Mouse (Mus musculus) lung, postnatal 0 days (tissue): ENCODE measurements around the gene Fdx1. TPM values are rescaled to one million over a fixed set of nuclear protein-coding genes. Genes with fewer than 3 reads are reported as not detected.
A peak's percentile ranks its signal among the peaks of the same experiment; 100 is the strongest.

Experiments used
- ATAC-seq: fragments of 200-750 bp; cut with Nextera tagmentation; 2 replicates; pipeline ENCODE4 v1.8.0; 2017; ENCODE audit warnings: moderate library complexity
- DNase-seq: peaks from one replicate; pipeline ENCODE4 v3.0.0-alpha.2; 2016; ENCODE audit warnings: low spot score
- H3K27ac ChIP-seq: fragments of 300-500 bp; sonication (generic); 2 replicates; pipeline ENCODE4 v1.5.1; 2014; ENCODE audit warnings: antibody characterized with exemption, mild to moderate bottlenecking, low read length, mixed read lengths
- H3K27me3 ChIP-seq: fragments of 300-500 bp; sonication (generic); replicated peaks from 2 replicates; pipeline ENCODE4 v1.6.1; 2014; ENCODE audit warnings: low read length, mixed read lengths; ENCODE audit not compliant: insufficient read depth
- H3K36me3 ChIP-seq: fragments of 300-500 bp; sonication (generic); 2 replicates; pipeline ENCODE4 v1.6.1; 2014; ENCODE audit warnings: low read length, mixed read lengths; ENCODE audit not compliant: insufficient read depth
- H3K4me1 ChIP-seq: fragments of 300-500 bp; sonication (generic); 2 replicates; pipeline ENCODE4 v1.6.1; 2014; ENCODE audit warnings: antibody characterized with exemption, low read depth, low read length, mixed read lengths; ENCODE audit not compliant: insufficient read depth
- H3K4me2 ChIP-seq: fragments of 300-500 bp; sonication (generic); replicated peaks from 2 replicates; pipeline ENCODE4 v1.6.1; 2014; ENCODE audit warnings: low read depth, mild to moderate bottlenecking, low read length, moderate library complexity, mixed read lengths
- H3K4me3 ChIP-seq: fragments of 300-500 bp; sonication (generic); 2 replicates; pipeline ENCODE4 v1.5.1; 2014; ENCODE audit warnings: low read depth, low read length
- H3K9ac ChIP-seq: fragments of 300-500 bp; sonication (generic); replicated peaks from 2 replicates; pipeline ENCODE4 v1.6.1; 2014; ENCODE audit warnings: low read depth, mild to moderate bottlenecking
- H3K9me3 ChIP-seq: fragments of 300-500 bp; sonication (generic); 2 replicates; pipeline ENCODE4 v1.6.1; 2016; ENCODE audit warnings: low read length, mixed read lengths
- CTCF ChIP-seq: IDR thresholded peaks from 2 replicates; pipeline ENCODE4 v1.5.1; 2016; ENCODE audit warnings: antibody characterized with exemption, mild to moderate bottlenecking
- EP300 ChIP-seq: IDR thresholded peaks from 2 replicates; pipeline ENCODE4 v1.6.1; 2016; ENCODE audit warnings: antibody characterized with exemption, mild to moderate bottlenecking, control low read depth
- WGBS: fragments of 180-500 bp; shearing (Covaris S2); extraction: QIAGEN DNeasy Blood & Tissue Kit; methylation state at CpG from one replicate; pipeline ENCODE4 v1.1.7; 2014; 5-methylcytosine and 5-hydroxymethylcytosine counted together
- polyA plus RNA-seq: library from polyadenylated mRNA; unstranded; fragments of >200 nt; fragmentation: Nextera tagmentation; extraction: Ambion mirVana; gene quantifications from 2 replicates; pipeline ENCODE4 v1.2.1, GENCODE M21; 2015

The Fdx1 gene
- polyA plus RNA-seq, 1 experiment from 2014 or later = 260 TPM

- Histone ChIP-seq H3K27ac (no peak overlapping the region), H3K27me3 (no peaks in the 10 kb centered on the region), H3K9me3 (no peaks in the 10 kb centered on the region), H3K36me3 (no peaks in the 10 kb centered on the region), H3K9ac (no peak overlapping the region), H3K4me3 (no peak overlapping the region), H3K4me2 (no peak overlapping the region), H3K4me1 (no peaks in the 10 kb centered on the region)
- no peak for TF ChIP-seq EP300
- no peak for TF ChIP-seq CTCF
- ATAC-seq = no peak
- no peak for DNase-seq
- WGBS = 92% methylated on average over 8 of the region's 8 CpGs
These were observed 36.7 kb downstream of the Fdx1 start for GRCm38 (mm10) chr9:51926629-51927028.

- ATAC-seq = no peak
- Histone ChIP-seq H3K36me3 (no peaks in the 10 kb centered on the region), H3K4me2 (no peak overlapping the region), H3K9ac (no peak overlapping the region), H3K27me3 (no peaks in the 10 kb centered on the region), H3K27ac (no peak overlapping the region), H3K4me1 (no peaks in the 10 kb centered on the region), H3K9me3 (no peaks in the 10 kb centered on the region), H3K4me3 (no peak overlapping the region)
- DNase-seq = no peak
- WGBS = 74% methylated on average over 8 of the region's 8 CpGs
- TF ChIP-seq EP300 (no peak), CTCF (no peak)
These were observed 38.7 kb downstream of the Fdx1 start for GRCm38 (mm10) chr9:51924551-51925081.

- Histone ChIP-seq H3K4me2 (no peak overlapping the region), H3K27me3 (no peaks in the 10 kb centered on the region), H3K36me3 (no peaks in the 10 kb centered on the region), H3K27ac (no peak overlapping the region), H3K9me3 (no peaks in the 10 kb centered on the region), H3K4me3 (no peak overlapping the region), H3K9ac (no peak overlapping the region), H3K4me1 (no peaks in the 10 kb centered on the region)
- 85% methylated on average over 2 of the region's 2 CpGs for WGBS
- TF ChIP-seq CTCF (no peak), EP300 (no peak)
- no peak for DNase-seq
- ATAC-seq = no peak
These were observed 40.6 kb downstream of the Fdx1 start for GRCm38 (mm10) chr9:51922756-51923155.

GRCm38 (mm10) chr9:51915580-51915979, 47.8 kb downstream of the Fdx1 start:
- no peak for ATAC-seq
- 88% methylated on average over 1 of the region's 1 CpGs for WGBS

DNA sequence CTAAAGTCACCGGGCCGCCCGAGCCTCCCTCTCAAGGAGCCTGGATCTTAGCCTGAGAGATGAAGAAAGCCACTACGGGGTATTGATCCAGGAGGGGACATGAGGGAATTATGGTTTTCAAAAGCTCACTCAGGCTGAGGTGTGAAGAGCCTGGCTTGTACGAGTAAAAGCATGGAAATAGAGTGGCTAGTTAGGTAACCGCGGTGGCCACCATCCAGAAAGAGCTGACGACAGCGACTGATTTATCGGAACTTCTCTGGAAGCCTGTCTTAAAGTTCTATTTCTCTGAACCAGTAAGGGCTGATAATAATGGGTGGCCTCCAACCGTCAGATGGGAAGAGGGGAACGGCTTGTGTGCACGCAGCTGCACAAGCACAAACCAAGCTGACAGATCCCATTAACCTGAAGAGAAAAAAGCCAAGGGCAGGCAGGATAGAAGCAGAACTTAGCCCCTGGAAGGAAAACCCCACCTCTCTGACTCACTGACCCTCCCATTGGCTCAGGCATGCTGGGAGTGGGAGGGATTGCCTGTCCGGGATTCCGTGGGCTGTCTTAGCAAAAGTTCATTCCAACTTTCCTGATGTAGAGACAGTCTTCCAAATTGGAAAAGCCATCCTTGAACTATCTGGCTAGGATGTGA, 48.8 kb downstream of the Fdx1 start:
- Histone ChIP-seq H3K4me1 (no peaks in the 10 kb centered on the region), H3K27ac (no peak overlapping the region), H3K27me3 (no peaks in the 10 kb centered on the region), H3K36me3 (no peaks in the 10 kb centered on the region), H3K9me3 (no peaks in the 10 kb centered on the region), H3K4me2 (no peak overlapping the region), H3K9ac (no peak overlapping the region), H3K4me3 (no peak overlapping the region)
- WGBS = 71% methylated on average over 15 of the region's 15 CpGs
- DNase-seq = no peak
- ATAC-seq = no peak
- TF ChIP-seq EP300 = no peak
- no peak for TF ChIP-seq CTCF

More at GRCm38 (mm10) chr9:51915580-51915979, 47.8 kb downstream of the Fdx1 start:
- Histone ChIP-seq H3K4me2 (no peak overlapping the region), H3K9ac (no peak overlapping the region), H3K4me3 (no peak overlapping the region), H3K9me3 (no peaks in the 10 kb centered on the region), H3K4me1 (no peaks in the 10 kb centered on the region), H3K36me3 (no peaks in the 10 kb centered on the region), H3K27ac (no peak overlapping the region), H3K27me3 (no peaks in the 10 kb centered on the region)
- TF ChIP-seq EP300 = no peak
- TF ChIP-seq CTCF = peak; percentile 32; the same call in 1 of the 2 replicates
- no peak for DNase-seq

DNA sequence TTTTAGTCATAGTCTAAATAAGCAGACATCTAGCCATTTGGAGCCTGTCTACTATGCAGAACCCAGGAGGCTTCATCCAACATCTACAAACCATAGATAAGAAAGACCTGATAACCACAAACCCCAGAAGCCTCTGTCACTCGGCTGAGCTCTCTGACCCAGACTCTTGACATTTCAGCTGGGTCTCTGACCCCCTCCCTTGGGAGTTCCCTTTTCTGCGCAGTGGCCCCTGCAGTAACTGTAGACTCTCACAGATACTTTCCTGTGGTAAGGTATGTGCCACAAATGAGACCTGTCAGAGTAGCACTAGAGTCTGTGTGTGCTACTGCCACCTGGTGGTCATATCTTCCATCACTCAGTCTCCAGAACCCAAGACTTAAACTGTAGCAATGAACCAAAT, 54.5 kb downstream of the Fdx1 start:
- TF ChIP-seq EP300 = no peak
- peak; percentile 93 for TF ChIP-seq CTCF
- H3K27ac ChIP-seq = no peak overlapping the region
- no peak overlapping the region for H3K9ac ChIP-seq
- H3K4me2 ChIP-seq = no peak overlapping the region
- 2% methylated on average over 2 of the region's 2 CpGs for WGBS
- no peaks in the 10 kb centered on the region for H3K4me1 ChIP-seq
- H3K4me3 ChIP-seq = no peak overlapping the region
- H3K36me3 ChIP-seq = no peaks in the 10 kb centered on the region
- ATAC-seq (peak; percentile 78), DNase-seq (peak; percentile 77)
- H3K9me3 ChIP-seq = no peaks in the 10 kb centered on the region
- H3K27me3 ChIP-seq = no peaks in the 10 kb centered on the region
